Mouse (Mus musculus): ENCODE measurements around the gene Gm42906. TPM values are rescaled to one million over a fixed set of nuclear protein-coding genes. Genes with fewer than 3 reads are reported as not detected.

Gm42906 gene
- polyA plus RNA-seq (2014; fragmentation: Illumina TruSeq; extraction: RNeasy Lipid Tissue Mini Kit (QIAGEN cat#74804); ENCODE audit: low read depth, low replicate concordance), result not detected

GRCm38 (mm10) chr5:151428113-151428756, at the start of gene Gm42906:
TSS of gene Gm42906 (minus strand) at chr5:151428163.

GRCm38 (mm10) chr5:151233400-151234031, 194.4 kb downstream of the Gm42906 start, which contains the start of gene Stard13:
TSS of gene Stard13 (minus strand) at chr5:151233836.

Other genes with a start within 250 kb of the Gm42906 start
- 12.8 TPM for gene Stard13, start 194.3 kb downstream of the Gm42906 start, polyA plus RNA-seq (2014; fragmentation: Illumina TruSeq; extraction: RNeasy Lipid Tissue Mini Kit (QIAGEN cat#74804); ENCODE audit: low read depth, low replicate concordance)
- gene Vmn2r18, start 177.9 kb upstream of the Gm42906 start, polyA plus RNA-seq (2014; fragmentation: Illumina TruSeq; extraction: RNeasy Lipid Tissue Mini Kit (QIAGEN cat#74804); ENCODE audit: low read depth, low replicate concordance), result not detected
- 5.5 TPM for gene Rfc3, start 223.1 kb upstream of the Gm42906 start, polyA plus RNA-seq (2014; fragmentation: Illumina TruSeq; extraction: RNeasy Lipid Tissue Mini Kit (QIAGEN cat#74804); ENCODE audit: low read depth, low replicate concordance)